Mouse (Mus musculus) testis, adult 2 months (tissue): ENCODE data around the gene Tap2. TPM values are rescaled to one million over a fixed set of nuclear protein-coding genes. Genes with fewer than 3 reads are reported as not detected.

ENCODE experiments used
- H3K27ac ChIP-seq: fragments of 200-500 bp; 2 replicates; pipeline ENCODE4 v1.5.1; 2012; ENCODE audit warnings: low read depth, low read length; ENCODE audit not compliant: control insufficient read depth, insufficient read depth
- H3K27me3 ChIP-seq: fragments of 200-500 bp; 2 replicates; pipeline ENCODE4 v1.6.1; 2012; ENCODE audit warnings: mild to moderate bottlenecking, low read length, moderate library complexity; ENCODE audit not compliant: control insufficient read depth, insufficient read depth
- H3K36me3 ChIP-seq: fragments of 200-500 bp; 2 replicates; pipeline ENCODE4 v1.6.1; 2012; ENCODE audit warnings: mild to moderate bottlenecking, low read length; ENCODE audit not compliant: control insufficient read depth, insufficient read depth
- H3K4me1 ChIP-seq: fragments of 200-500 bp; 2 replicates; pipeline ENCODE4 v1.6.1; 2012; ENCODE audit warnings: low read length; ENCODE audit not compliant: control insufficient read depth, insufficient read depth
- H3K4me3 ChIP-seq: fragments of 200-500 bp; 2 replicates; pipeline ENCODE4 v1.5.1; 2012; ENCODE audit warnings: low read depth, mild to moderate bottlenecking, low read length, moderate library complexity, mixed read lengths; ENCODE audit not compliant: control insufficient read depth
- CTCF ChIP-seq: fragments of 200-500 bp; IDR thresholded peaks from 2 replicates; pipeline ENCODE4 v1.5.1; 2012; ENCODE audit warnings: low read depth, mild to moderate bottlenecking, inconsistent platforms, low read length, moderate library complexity; ENCODE audit not compliant: control insufficient read depth, insufficient read depth, insufficient replicate concordance
- POLR2A ChIP-seq: fragments of 200-500 bp; IDR thresholded peaks from 2 replicates; pipeline ENCODE4 v1.6.1; 2012; ENCODE audit warnings: low read depth, mild to moderate bottlenecking, inconsistent platforms, low read length, moderate library complexity; ENCODE audit not compliant: control insufficient read depth
- polyA plus RNA-seq: library from polyadenylated mRNA; depleted of rRNA; stranded (reverse); fragments of >200 nt; gene quantifications from 2 replicates; pipeline ENCODE4 v1.2.3, GENCODE M21; 2012

The Tap2 gene
- polyA plus RNA-seq, 1 experiment = 1.3 TPM

GRCm38 (mm10) chr17:34186885-34187260 is 16.5 kb upstream of the Tap2 start:
- TF ChIP-seq CTCF = no peak
- no peak for TF ChIP-seq POLR2A
- Histone ChIP-seq H3K27me3 (no peaks in the 10 kb centered on the region), H3K4me1 (peaks cover 8% of the 10 kb centered on the region), H3K4me3 (peak overlapping the region; percentile 77), H3K36me3 (no peaks in the 10 kb centered on the region), H3K27ac (peak overlapping the region; percentile 34; the same call in 1 of the 2 replicates)

GRCm38 (mm10) chr17:34187261-34187916 is 15.9 kb upstream of the Tap2 start, which contains the start of the genes Tap1 and Psmb9:
Gene Tap1 (plus strand): TSS chr17:34187553.
Gene Psmb9 (minus strand): TSS chr17:34187764.
- peaks cover 8% of the 10 kb centered on the region for H3K4me1 ChIP-seq
- peak within 1 kb of the TSS; percentile 34; the same call in 1 of the 2 replicates for H3K27ac ChIP-seq
- H3K27me3 ChIP-seq = no peaks in the 10 kb centered on the region
- H3K36me3 ChIP-seq = no peaks in the 10 kb centered on the region
- no peak for TF ChIP-seq POLR2A
- H3K4me3 ChIP-seq = peak within 1 kb of the TSS; percentile 77

- Histone ChIP-seq H3K4me1 (peaks cover 11% of the 10 kb centered on the region), H3K27me3 (no peaks in the 10 kb centered on the region), H3K4me3 (peak overlapping the region; percentile 77), H3K36me3 (no peaks in the 10 kb centered on the region), H3K27ac (no peak overlapping the region)
- TF ChIP-seq POLR2A (no peak), CTCF (no peak)
These were observed 15.3 kb upstream of the Tap2 start for GRCm38 (mm10) chr17:34188010-34188409.

GRCm38 (mm10) chr17:34188986-34189385 is 14.3 kb upstream of the Tap2 start:
- H3K27me3 ChIP-seq = no peaks in the 10 kb centered on the region
- H3K4me3 ChIP-seq = no peak overlapping the region
- no peak overlapping the region for H3K27ac ChIP-seq
- peaks cover 11% of the 10 kb centered on the region for H3K4me1 ChIP-seq
- TF ChIP-seq POLR2A (no peak), CTCF (no peak)
- no peaks in the 10 kb centered on the region for H3K36me3 ChIP-seq

GRCm38 (mm10) chr17:34192852-34193251 is 10.5 kb upstream of the Tap2 start:
- TF ChIP-seq POLR2A = no peak
- no peak for TF ChIP-seq CTCF
- Histone ChIP-seq H3K36me3 (no peaks in the 10 kb centered on the region), H3K4me1 (peaks cover 14% of the 10 kb centered on the region), H3K4me3 (no peak overlapping the region), H3K27ac (no peak overlapping the region), H3K27me3 (no peaks in the 10 kb centered on the region; the same call in 1 of the 2 replicates)

GRCm38 (mm10) chr17:34193468-34193867 is 9.9 kb upstream of the Tap2 start:
- Histone ChIP-seq H3K27ac (no peak overlapping the region), H3K36me3 (no peaks in the 10 kb centered on the region), H3K4me3 (no peak overlapping the region), H3K27me3 (peaks cover 2% of the 10 kb centered on the region; the same call in 1 of the 2 replicates), H3K4me1 (peaks cover 14% of the 10 kb centered on the region)
- no peak for TF ChIP-seq CTCF
- TF ChIP-seq POLR2A = no peak

GRCm38 (mm10) chr17:34194723-34195122 is 8.6 kb upstream of the Tap2 start:
- Histone ChIP-seq H3K4me3 (no peak overlapping the region), H3K4me1 (peaks cover 14% of the 10 kb centered on the region), H3K27ac (no peak overlapping the region), H3K36me3 (no peaks in the 10 kb centered on the region), H3K27me3 (peaks cover 2% of the 10 kb centered on the region; the same call in 1 of the 2 replicates)
- TF ChIP-seq POLR2A = no peak
- no peak for TF ChIP-seq CTCF
